Mouse (Mus musculus) stomach, embryonic 14.5 days (tissue): Measurements from ENCODE around the gene Lcn2. TPM values are rescaled to one million over a fixed set of nuclear protein-coding genes. Genes with fewer than 3 reads are reported as not detected.
A peak's percentile ranks its signal among the peaks of the same experiment; 100 is the strongest.
"Not testable (repeated sequence)": the region's sequence is repeated elsewhere in the genome, so short reads cannot be mapped to it uniquely, and the experiment has no call there.

ENCODE experiments used
- ATAC-seq: fragments of 200-750 bp; cut with Nextera tagmentation; 2 replicates; pipeline ENCODE4 v1.8.0; 2017; ENCODE audit warnings: low read depth, moderate TSS enrichment; ENCODE audit not compliant: insufficient number of reproducible peaks, insufficient read depth, low FRiP score
- H3K27ac ChIP-seq: fragments of 300-500 bp; sonication (generic); 2 replicates; pipeline ENCODE4 v1.5.1; 2014; ENCODE audit warnings: mild to moderate bottlenecking, low read length, moderate library complexity, mixed read lengths
- H3K27me3 ChIP-seq: fragments of 300-500 bp; sonication (generic); 2 replicates; pipeline ENCODE4 v1.6.1; 2014; ENCODE audit warnings: low read length, control low read depth, mixed read lengths; ENCODE audit not compliant: control insufficient read depth, insufficient read depth
- H3K36me3 ChIP-seq: fragments of 300-500 bp; sonication (generic); 2 replicates; pipeline ENCODE4 v1.6.1; 2014; ENCODE audit warnings: mild to moderate bottlenecking, control low read depth, low read length, moderate library complexity, mixed read lengths; ENCODE audit not compliant: control insufficient read depth, insufficient read depth
- H3K4me1 ChIP-seq: fragments of 300-500 bp; sonication (generic); 2 replicates; pipeline ENCODE4 v1.6.1; 2014; ENCODE audit warnings: low read length, control low read depth, mixed read lengths; ENCODE audit not compliant: control insufficient read depth, insufficient read depth
- H3K4me2 ChIP-seq: fragments of 300-500 bp; sonication (generic); replicated peaks from 2 replicates; pipeline ENCODE4 v1.6.1; 2014; ENCODE audit warnings: low read depth, low read length, control low read depth
- H3K4me3 ChIP-seq: fragments of 300-500 bp; sonication (generic); 2 replicates; pipeline ENCODE4 v1.5.1; 2014; ENCODE audit warnings: low read depth, low read length, control low read depth
- H3K9ac ChIP-seq: fragments of 300-500 bp; sonication (generic); replicated peaks from 2 replicates; pipeline ENCODE4 v1.6.1; 2014; ENCODE audit warnings: low read depth, mild to moderate bottlenecking, control low read depth, low read length, moderate library complexity, mixed read lengths
- H3K9me3 ChIP-seq: fragments of 300-500 bp; sonication (generic); 2 replicates; pipeline ENCODE4 v1.6.1; 2016; ENCODE audit warnings: low read depth, low read length, control low read depth; ENCODE audit not compliant: control insufficient read depth
- WGBS: fragments of 180-500 bp; shearing (Covaris S2); extraction: QIAGEN DNeasy Blood & Tissue Kit; methylation state at CpG from one replicate; pipeline ENCODE4 v1.1.7; 2014; 5-methylcytosine and 5-hydroxymethylcytosine counted together
- polyA plus RNA-seq: library from polyadenylated mRNA; unstranded; fragments of >200 nt; fragmentation: Nextera tagmentation; extraction: Ambion mirVana; gene quantifications from 2 replicates; pipeline ENCODE4 v1.2.1, GENCODE M21; 2014

Gene Lcn2
- polyA plus RNA-seq, 1 experiment from 2014 or later = 3.7 TPM

- Histone ChIP-seq H3K27me3 (no peaks in the 10 kb centered on the region), H3K4me1 (peaks cover 8% of the 10 kb centered on the region; the same call in 1 of the 2 replicates), H3K4me2 (no peak overlapping the region), H3K9me3 (no peaks in the 10 kb centered on the region), H3K36me3 (peaks cover 50% of the 10 kb centered on the region), H3K9ac (no peak overlapping the region), H3K4me3 (no peak overlapping the region), H3K27ac (no peak overlapping the region)
- no peak for ATAC-seq
- WGBS = 94% methylated on average over 5 of the region's 5 CpGs
Measured at GRCm38 (mm10) chr2:32367315-32367714, 20.7 kb downstream of the Lcn2 start.

DNA sequence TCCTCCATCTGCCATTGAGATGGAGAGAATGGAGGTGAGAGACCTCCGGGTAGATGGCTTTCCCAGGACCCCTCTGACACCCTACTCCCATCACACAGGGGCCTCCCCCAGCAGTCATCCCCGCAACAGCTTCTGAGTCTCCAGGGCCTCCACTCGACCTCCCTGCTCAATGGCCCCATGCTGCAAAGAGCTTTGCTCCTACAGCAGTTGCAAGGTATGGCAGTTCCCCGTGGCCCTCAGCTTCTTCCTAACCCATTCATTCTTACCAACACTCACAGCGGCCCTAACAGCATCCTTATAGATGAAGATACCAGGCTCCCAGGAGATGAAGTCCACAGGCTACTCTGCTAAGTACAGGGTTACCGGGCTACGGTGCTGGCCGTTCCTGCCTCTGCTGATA is 23.9 kb downstream of the Lcn2 start:
- Histone ChIP-seq H3K9ac (no peak overlapping the region), H3K27ac (no peak overlapping the region), H3K4me2 (peak overlapping the region; percentile 68), H3K27me3 (no peaks in the 10 kb centered on the region), H3K4me3 (peak overlapping the region; percentile 53), H3K36me3 (peaks cover 22% of the 10 kb centered on the region), H3K4me1 (peaks cover 13% of the 10 kb centered on the region), H3K9me3 (no peaks in the 10 kb centered on the region)
- no peak for ATAC-seq
- 85% methylated on average over 8 of the region's 8 CpGs for WGBS

DNA sequence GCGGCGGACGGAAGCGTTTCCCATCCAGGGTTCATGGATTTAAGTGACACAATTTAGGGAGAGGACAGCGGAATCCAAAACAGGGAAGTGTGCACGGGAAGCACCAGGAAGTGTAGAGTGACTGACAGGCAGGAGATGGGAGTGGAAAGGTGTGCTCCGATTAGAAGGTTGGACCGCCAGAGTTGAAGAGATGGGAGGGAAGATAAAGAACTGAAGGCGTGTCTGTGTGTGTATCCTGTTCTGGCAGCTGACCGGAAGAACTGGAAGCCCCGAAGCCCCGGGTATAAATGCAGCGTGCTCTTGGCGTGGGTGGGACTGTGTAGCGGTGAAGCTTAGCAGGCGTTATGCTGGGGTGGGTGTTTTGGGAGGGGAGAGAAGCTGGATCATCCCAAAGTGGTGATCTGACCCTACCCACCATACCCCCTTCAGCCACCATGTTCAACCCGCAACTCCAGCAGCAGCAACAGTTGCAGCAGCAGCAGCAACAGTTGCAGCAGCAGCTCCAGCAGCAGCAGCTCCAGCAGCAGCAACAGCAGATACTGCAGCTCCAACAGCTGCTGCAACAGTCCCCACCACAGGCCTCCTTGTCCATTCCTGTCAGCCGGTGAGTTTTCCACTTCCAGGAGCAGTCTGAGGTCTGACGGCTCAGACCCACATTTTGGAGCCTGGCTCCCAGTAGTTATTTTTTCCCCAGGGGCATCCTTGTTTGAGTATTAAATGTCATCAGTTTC is 24.5 kb downstream of the Lcn2 start:
- Histone ChIP-seq H3K4me1 (peaks cover 13% of the 10 kb centered on the region), H3K27ac (peak overlapping the region; percentile 64), H3K36me3 (peaks cover 21% of the 10 kb centered on the region), H3K9me3 (no peaks in the 10 kb centered on the region), H3K4me3 (peak overlapping the region; percentile 53), H3K9ac (peak overlapping the region; percentile 41), H3K27me3 (no peaks in the 10 kb centered on the region), H3K4me2 (peak overlapping the region; percentile 68)
- WGBS = 5% methylated on average over 19 of the region's 19 CpGs
- ATAC-seq = peak; percentile 51; the same call in 1 of the 2 replicates

DNA sequence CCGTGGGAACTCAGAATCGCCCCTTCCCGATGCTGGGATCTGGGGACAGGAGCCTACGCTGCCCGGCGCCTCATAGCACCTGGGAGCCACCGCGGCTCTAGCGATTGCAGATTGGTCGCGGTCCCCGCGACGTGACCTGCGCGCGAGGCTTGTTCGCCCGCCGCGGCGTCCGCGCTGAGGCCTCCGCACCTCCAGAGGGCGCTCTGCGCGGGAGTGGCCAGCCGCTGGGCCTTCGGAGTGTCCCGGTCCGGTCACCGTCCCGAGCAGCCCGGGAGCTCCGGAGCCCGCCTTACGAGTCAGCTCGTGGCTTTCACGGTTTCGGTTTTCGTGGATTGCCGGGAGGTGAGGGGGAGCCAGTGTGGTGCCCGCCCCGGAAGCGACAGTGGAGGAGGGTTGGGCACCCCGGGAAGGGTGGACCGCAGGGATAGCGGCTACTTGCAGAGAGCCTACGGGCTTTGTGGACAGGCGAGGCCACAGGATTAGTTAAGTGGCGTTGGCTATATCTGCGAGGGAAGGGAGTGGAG is 25.2 kb downstream of the Lcn2 start:
- Histone ChIP-seq H3K4me2 (peak overlapping the region; percentile 68), H3K4me1 (peaks cover 13% of the 10 kb centered on the region), H3K9ac (peak overlapping the region; percentile 41), H3K27me3 (no peaks in the 10 kb centered on the region), H3K9me3 (no peaks in the 10 kb centered on the region), H3K36me3 (peaks cover 16% of the 10 kb centered on the region), H3K4me3 (peak overlapping the region; percentile 53), H3K27ac (peak overlapping the region; percentile 64)
- ATAC-seq = peak; percentile 74
- WGBS = 0% methylated on average over 49 of the region's 53 CpGs

- H3K27me3 ChIP-seq, H3K27ac ChIP-seq, ATAC-seq, H3K9me3 ChIP-seq: not testable (repeated sequence)
- Histone ChIP-seq H3K36me3 (peaks cover 12% of the 10 kb centered on the region; the same call in 1 of the 2 replicates), H3K9ac (peak overlapping the region; percentile 41; the same call in 1 of the 2 replicates), H3K4me3 (peak overlapping the region; percentile 53), H3K4me1 (peaks cover 13% of the 10 kb centered on the region), H3K4me2 (peak overlapping the region; percentile 68)
- WGBS = 38% methylated on average over 5 of the region's 5 CpGs
Measured at GRCm38 (mm10) chr2:32362274-32362673, 25.8 kb downstream of the Lcn2 start.

- Histone ChIP-seq H3K27me3 (no peaks in the 10 kb centered on the region), H3K27ac (no peak overlapping the region), H3K4me2 (peak overlapping the region; percentile 59), H3K9me3 (no peaks in the 10 kb centered on the region), H3K4me3 (peak overlapping the region; percentile 17), H3K36me3 (peaks cover 4% of the 10 kb centered on the region; the same call in 1 of the 2 replicates), H3K4me1 (peaks cover 13% of the 10 kb centered on the region), H3K9ac (no peak overlapping the region)
- WGBS = 2% methylated on average over 24 of the region's 24 CpGs
- peak; percentile 62 for ATAC-seq
Measured at GRCm38 (mm10) chr2:32361437-32361836, 26.6 kb downstream of the Lcn2 start.

DNA sequence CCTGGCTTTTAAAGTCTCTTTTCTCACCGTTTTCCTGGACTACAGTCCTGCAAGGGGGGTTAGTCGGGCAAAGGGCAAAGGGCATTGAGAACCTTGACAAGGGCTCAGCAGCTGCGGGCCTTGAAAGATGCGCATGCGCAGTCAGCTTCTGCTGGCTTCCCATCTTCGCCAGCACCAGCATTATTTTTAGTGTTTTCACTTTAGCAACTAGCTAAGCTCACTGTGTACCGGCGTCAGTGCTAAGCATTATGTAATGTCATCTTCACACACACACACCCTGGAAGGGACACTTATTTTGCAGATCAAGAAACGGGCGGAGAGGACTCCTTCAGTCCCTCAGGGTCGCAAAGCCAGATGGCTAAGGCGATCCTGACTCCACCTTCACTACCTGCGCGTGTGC is 27.3 kb downstream of the Lcn2 start:
- Histone ChIP-seq H3K36me3 (0 out of 2 replicates have a peak, but pooled peaks cover 3% of the 10 kb centered on the region), H3K27me3 (no peaks in the 10 kb centered on the region), H3K9ac (no peak overlapping the region), H3K27ac (no peak overlapping the region), H3K9me3 (no peaks in the 10 kb centered on the region), H3K4me1 (peaks cover 13% of the 10 kb centered on the region), H3K4me3 (peak overlapping the region; percentile 17), H3K4me2 (peak overlapping the region; percentile 59)
- 6% methylated on average over 14 of the region's 14 CpGs for WGBS
- ATAC-seq = no peak

GRCm38 (mm10) chr2:32358381-32358780 is 29.7 kb downstream of the Lcn2 start:
- no peak overlapping the region for H3K4me3 ChIP-seq
- H3K27ac ChIP-seq = no peak overlapping the region
- no peaks in the 10 kb centered on the region for H3K9me3 ChIP-seq
- H3K4me2 ChIP-seq = no peak overlapping the region
- ATAC-seq = no peak
- no peaks in the 10 kb centered on the region for H3K27me3 ChIP-seq
- H3K36me3 ChIP-seq = no peaks in the 10 kb centered on the region
- H3K4me1 ChIP-seq = peaks cover 8% of the 10 kb centered on the region; the same call in 1 of the 2 replicates
- no peak overlapping the region for H3K9ac ChIP-seq
- 50% methylated on average over 10 of the region's 10 CpGs for WGBS
